12 mouse cellular contexts compared by ENCODE assay signal in the genomic region with DNA sequence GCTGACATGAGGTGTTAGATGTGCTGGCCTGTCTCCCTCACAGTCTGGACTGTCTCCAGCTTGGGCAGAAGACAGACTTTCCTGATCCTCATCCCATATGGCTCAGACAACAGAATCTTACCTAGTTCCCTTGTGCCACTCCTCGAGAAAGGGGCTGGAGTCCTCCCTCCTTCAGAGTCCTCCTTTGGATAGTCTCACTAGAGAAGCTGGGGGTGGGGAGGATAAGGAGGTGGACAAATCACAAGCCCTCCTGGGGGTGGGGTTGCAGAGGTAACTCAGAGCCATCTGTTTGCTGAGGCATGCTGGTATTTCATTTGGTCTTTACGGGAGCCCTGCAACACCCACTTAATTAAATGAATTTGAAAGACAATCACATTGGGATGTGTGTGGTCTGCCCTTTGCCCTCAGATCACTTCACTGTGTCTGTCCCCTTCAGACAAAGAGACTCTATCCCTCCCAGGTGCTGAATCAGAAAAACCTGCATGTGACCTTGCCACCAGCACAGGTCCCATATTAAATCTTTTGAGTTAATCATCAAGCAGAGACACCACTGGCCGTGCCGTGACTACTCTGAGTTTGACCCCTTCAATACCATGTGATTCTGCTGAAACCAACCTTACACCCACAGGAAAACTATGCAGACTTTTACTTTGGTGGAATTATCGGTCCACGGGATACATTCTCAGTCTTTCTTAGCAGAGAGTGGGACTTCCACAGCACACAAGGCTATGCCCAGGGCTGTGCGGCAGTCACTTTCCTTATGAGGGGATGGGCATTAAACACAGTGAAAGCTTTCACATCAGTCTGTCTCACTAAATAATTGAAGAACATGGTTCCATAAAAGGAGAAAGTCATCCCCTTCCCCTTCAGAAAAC. TPM values are rescaled to one million over a fixed set of nuclear protein-coding genes. Genes with fewer than 3 reads are reported as not detected.
DNase-seq lines count a peak whose midpoint lies in the region; ATAC-seq lines count a peak whose summit lies in the region.
"Had no signal": no experiment of that assay in that cellular context is flagged by ENCODE, and none has a peak within 500 bp of the region (broad histone marks: within the 10 kb centered on the region; RNA-seq: fewer than 3 reads in every experiment).

No protein-coding gene starts in this region.

- 29% methylated on average over 7 of the region's 7 CpGs for WGBS in hindbrain, embryonic 16.5 days
- 28% methylated on average over 7 of the region's 7 CpGs for WGBS in hindbrain, embryonic 14.5 days
- 26% methylated on average over 7 of the region's 7 CpGs for WGBS in embryonic facial prominence, embryonic 13.5 days
- 32% methylated on average over 7 of the region's 7 CpGs for WGBS in limb, embryonic 10.5 days
- 36% methylated on average over 7 of the region's 7 CpGs for WGBS in forebrain, embryonic 16.5 days

- H3K4me2 ChIP-seq in hindbrain, embryonic 16.5 days (ENCODE audit: low read length), result no peak overlapping the region
- H3K4me2 ChIP-seq in hindbrain, embryonic 14.5 days (replicated peaks), result no peak overlapping the region
- H3K4me2 ChIP-seq in embryonic facial prominence, embryonic 13.5 days, result no peak overlapping the region
- no peak overlapping the region for H3K4me2 ChIP-seq in forebrain, embryonic 16.5 days (ENCODE audit: low read length)

- H3K4me1 ChIP-seq in hindbrain, embryonic 16.5 days (ENCODE audit: control insufficient read depth, insufficient read depth, low read depth, low read length), result no peaks in the 10 kb centered on the region; the same call in none of the 2 replicates
- H3K4me1 ChIP-seq in hindbrain, embryonic 14.5 days (replicated peaks; ENCODE audit: control insufficient read depth, insufficient read depth, low read length), result peaks cover 8% of the 10 kb centered on the region
- H3K4me1 ChIP-seq in embryonic facial prominence, embryonic 13.5 days, result no peaks in the 10 kb centered on the region
- peaks cover 26% of the 10 kb centered on the region for H3K4me1 ChIP-seq in limb, embryonic 10.5 days
- peaks cover 9% of the 10 kb centered on the region for H3K4me1 ChIP-seq in forebrain, embryonic 16.5 days (replicated peaks; ENCODE audit: control insufficient read depth, insufficient read depth, low read length)
- H3K4me1 ChIP-seq: megakaryocyte, embryonic 14.5 days had no signal

- no peaks in the 10 kb centered on the region for H3K9me3 ChIP-seq in hindbrain, embryonic 16.5 days (ENCODE audit: control insufficient read depth, low read length)
- H3K9me3 ChIP-seq in hindbrain, embryonic 14.5 days (ENCODE audit: control insufficient read depth, low read length), result no peaks in the 10 kb centered on the region
- no peaks in the 10 kb centered on the region for H3K9me3 ChIP-seq in embryonic facial prominence, embryonic 13.5 days
- H3K9me3 ChIP-seq in limb, embryonic 10.5 days (replicated peaks), result no peaks in the 10 kb centered on the region
- no peaks in the 10 kb centered on the region for H3K9me3 ChIP-seq in forebrain, embryonic 16.5 days (ENCODE audit: control insufficient read depth, low read length)

- peak; percentile 58; the same call in 1 of the 2 replicates for ATAC-seq in hindbrain, embryonic 16.5 days
- ATAC-seq in hindbrain, embryonic 14.5 days (ENCODE audit: low FRiP score), result no peak; the same call in 1 of the 2 replicates
- ATAC-seq in embryonic facial prominence, embryonic 13.5 days (ENCODE audit: insufficient number of reproducible peaks, insufficient read depth, low FRiP score, low TSS enrichment, low read depth), result no peak
- no peak for ATAC-seq in forebrain, embryonic 16.5 days

- no peak for DNase-seq in hindbrain, embryonic 14.5 days (ENCODE audit: low spot score)
- DNase-seq in brain, adult 2 months (ENCODE audit: low read depth, low spot score), result peak; percentile 92
- DNase-seq in limb, embryonic 10.5 days (ENCODE audit: low spot score), result no peak
- no peak for DNase-seq in left cerebral cortex, postnatal 14 days (ENCODE audit: low spot score in 2 of 2)
- DNase-seq in testis, postnatal 14 days (ENCODE audit: low spot score), result no peak
- DNase-seq: adrenal gland, postnatal 25 days; heart, adult 2 months had no signal

- H3K27ac ChIP-seq in hindbrain, embryonic 16.5 days (ENCODE audit: low read depth, low read length), result no peak overlapping the region
- no peak overlapping the region for H3K27ac ChIP-seq in hindbrain, embryonic 14.5 days
- H3K27ac ChIP-seq in embryonic facial prominence, embryonic 13.5 days, result peak overlapping the region; percentile 51; the same call in 1 of the 2 replicates
- H3K27ac ChIP-seq in limb, embryonic 10.5 days, result peak overlapping the region; percentile 56; the same call in 1 of the 2 replicates
- H3K27ac ChIP-seq in forebrain, embryonic 16.5 days (ENCODE audit: low read length), result no peak overlapping the region
- H3K27ac ChIP-seq: heart, adult 2 months had no signal

- H3K9ac ChIP-seq in hindbrain, embryonic 16.5 days (ENCODE audit: low read depth, low read length), result no peak overlapping the region
- H3K9ac ChIP-seq in hindbrain, embryonic 14.5 days, result no peak overlapping the region
- no peak overlapping the region for H3K9ac ChIP-seq in embryonic facial prominence, embryonic 13.5 days
- no peak overlapping the region for H3K9ac ChIP-seq in forebrain, embryonic 16.5 days (replicated peaks; ENCODE audit: low read depth, low read length)

- H3K36me3 ChIP-seq in hindbrain, embryonic 16.5 days (ENCODE audit: control insufficient read depth, insufficient read depth, low read length), result no peaks in the 10 kb centered on the region
- no peaks in the 10 kb centered on the region for H3K36me3 ChIP-seq in hindbrain, embryonic 14.5 days (replicated peaks; ENCODE audit: control insufficient read depth, insufficient read depth)
- no peaks in the 10 kb centered on the region for H3K36me3 ChIP-seq in embryonic facial prominence, embryonic 13.5 days
- no peaks in the 10 kb centered on the region for H3K36me3 ChIP-seq in limb, embryonic 10.5 days
- H3K36me3 ChIP-seq in forebrain, embryonic 16.5 days (ENCODE audit: control insufficient read depth, insufficient read depth), result no peaks in the 10 kb centered on the region

- H3K27me3 ChIP-seq in hindbrain, embryonic 16.5 days (replicated peaks; ENCODE audit: control insufficient read depth, insufficient read depth, low read length), result no peaks in the 10 kb centered on the region
- no peaks in the 10 kb centered on the region for H3K27me3 ChIP-seq in hindbrain, embryonic 14.5 days (ENCODE audit: control insufficient read depth, insufficient read depth, low read length)
- no peaks in the 10 kb centered on the region for H3K27me3 ChIP-seq in embryonic facial prominence, embryonic 13.5 days
- no peaks in the 10 kb centered on the region for H3K27me3 ChIP-seq in limb, embryonic 10.5 days (ENCODE audit: low read depth, poor library complexity, severe bottlenecking)
- H3K27me3 ChIP-seq in forebrain, embryonic 16.5 days (replicated peaks; ENCODE audit: control insufficient read depth, insufficient read depth, low read length), result no peaks in the 10 kb centered on the region
- H3K27me3 ChIP-seq: megakaryocyte, embryonic 14.5 days had no signal

- H3K4me3 ChIP-seq in hindbrain, embryonic 16.5 days (ENCODE audit: low read length), result no peak overlapping the region
- no peak overlapping the region for H3K4me3 ChIP-seq in hindbrain, embryonic 14.5 days (replicated peaks; ENCODE audit: low read length)
- H3K4me3 ChIP-seq in embryonic facial prominence, embryonic 13.5 days, result no peak overlapping the region
- H3K4me3 ChIP-seq in limb, embryonic 10.5 days, result no peak overlapping the region
- H3K4me3 ChIP-seq in forebrain, embryonic 16.5 days (replicated peaks; ENCODE audit: low read length), result no peak overlapping the region
- H3K4me3 ChIP-seq: heart, adult 2 months; megakaryocyte, embryonic 14.5 days had no signal

- intact Hi-C loops in left cerebral cortex, postnatal 14 days (cut with DNase I), result loop anchor here (10.0 kb wide), 1 partner anchor 240 kb away; a partner anchor contains a TSS

RNA-seq across cellular contexts. Expression of a gene that starts 57.7 kb away (rescaled TPM):
- polyA plus RNA-seq in hindbrain, embryonic 16.5 days (2015; fragmentation: Nextera tagmentation; extraction: Ambion mirVana), result not detected in 2 replicates
- not detected in 2 replicates for polyA plus RNA-seq in hindbrain, embryonic 14.5 days (2014; fragmentation: Nextera tagmentation; extraction: Ambion mirVana)
- polyA plus RNA-seq in embryonic facial prominence, embryonic 13.5 days (2015; fragmentation: Nextera tagmentation; extraction: Ambion mirVana), result not detected in 2 replicates
- not detected in 2 replicates for polyA plus RNA-seq in limb, embryonic 10.5 days (2016; fragmentation: Nextera tagmentation; extraction: Ambion mirVana)
- polyA plus RNA-seq in forebrain, embryonic 16.5 days (2015; fragmentation: Nextera tagmentation; extraction: Ambion mirVana), result not detected in 2 replicates
- total RNA-seq in left cerebral cortex, postnatal 14 days (2021), result not detected
- total RNA-seq: adrenal gland, postnatal 25 days; heart, adult 2 months; layer of hippocampus, adult 8-10 months had no signal
- polyA plus RNA-seq: heart, adult 2 months had no signal

Comparison
In these comparisons a context has a peak if more than half of its experiments do, and no peak if none do; other contexts are left out.
1. H3K27ac ChIP-seq: peak in embryonic facial prominence, embryonic 13.5 days (single experiment) and limb, embryonic 10.5 days (single experiment); none in hindbrain, embryonic 16.5 days (single experiment), hindbrain, embryonic 14.5 days (single experiment) and forebrain, embryonic 16.5 days (single experiment).